Mouse (Mus musculus) heart, adult 2 months (tissue): ENCODE measurements around the gene Thsd4. TPM values are rescaled to one million over a fixed set of nuclear protein-coding genes. Genes with fewer than 3 reads are reported as not detected.
"Not testable (repeated sequence)": the region's sequence is repeated elsewhere in the genome, so short reads cannot be mapped to it uniquely, and the experiment has no call there.

Source experiments
- DNase-seq, 2 experiments: peaks; one replicate each; pipeline ENCODE4 v3.0.0; 2021
- H3K27ac ChIP-seq: fragments of 200-600 bp; 2 replicates; pipeline ENCODE4 v1.8.1; 2022
- H3K27me3 ChIP-seq: fragments of 200-500 bp; 2 replicates; pipeline ENCODE4 v1.6.1; 2012; ENCODE audit warnings: mild to moderate bottlenecking, low read length, inconsistent platforms, mixed read lengths; ENCODE audit not compliant: control insufficient read depth, insufficient read depth
- H3K36me3 ChIP-seq: fragments of 200-500 bp; 2 replicates; pipeline ENCODE4 v1.6.1; 2012; ENCODE audit warnings: low read length, inconsistent platforms; ENCODE audit not compliant: control insufficient read depth, insufficient read depth
- H3K4me1 ChIP-seq: fragments of 200-500 bp; 2 replicates; pipeline ENCODE4 v1.6.1; 2011; ENCODE audit warnings: low read length; ENCODE audit not compliant: control insufficient read depth, insufficient read depth
- H3K4me3 ChIP-seq: fragments of 200-600 bp; 2 replicates; pipeline ENCODE4 v1.8.1; 2022
- H3K79me2 ChIP-seq: fragments of 200-500 bp; replicated peaks from 2 replicates; pipeline ENCODE4 v1.6.1; 2012; ENCODE audit warnings: mild to moderate bottlenecking, inconsistent platforms, low read length, moderate library complexity, mixed read lengths; ENCODE audit not compliant: control insufficient read depth, insufficient read depth
- H3K9ac ChIP-seq: fragments of 200-500 bp; 2 replicates; pipeline ENCODE4 v1.6.1; 2012; ENCODE audit warnings: low read depth, mild to moderate bottlenecking, control low read depth, inconsistent platforms, low read length, mixed read lengths
- CTCF ChIP-seq: fragments of 200-600 bp; IDR thresholded peaks from 2 replicates; pipeline ENCODE4 v1.8.1; 2022; ENCODE audit warnings: antibody characterized with exemption, mild to moderate bottlenecking, moderate library complexity
- EP300 ChIP-seq: fragments of 200-500 bp; IDR thresholded peaks from 2 replicates; pipeline ENCODE4 v1.6.1; 2011; ENCODE audit warnings: low read depth, low read length, control low read depth; ENCODE audit not compliant: insufficient read depth
- POLR2A ChIP-seq: fragments of 200-500 bp; IDR thresholded peaks from 2 replicates; pipeline ENCODE4 v1.6.1; 2011; ENCODE audit warnings: mild to moderate bottlenecking, low read depth, low read length, control low read depth; ENCODE audit not compliant: insufficient read depth
- WGBS: fragments of 180-500 bp; shearing (Covaris S2); methylation state at CpG from one replicate; pipeline ENCODE4 v1.1.7; 2018; 5-methylcytosine and 5-hydroxymethylcytosine counted together
- intact Hi-C: fragments of 180-260 bp; cut with DNase I; formaldehyde crosslinking; loops from one replicate; pipeline ENCODE4 v1.15.1; 2025
- polyA plus RNA-seq: library from polyadenylated mRNA; depleted of rRNA; stranded (reverse); fragments of >200 nt; gene quantifications from 2 replicates; pipeline ENCODE4 v1.2.3, GENCODE M21; 2012
- total RNA-seq, 2 experiments: library from RNA; stranded (reverse); gene quantifications; 2 replicates each; pipeline ENCODE4 v1.2.3; 2021

The Thsd4 gene
- total and polyA plus RNA-seq, 3 experiments, result 3.5 to 5.2 (median 4.3) TPM

DNA sequence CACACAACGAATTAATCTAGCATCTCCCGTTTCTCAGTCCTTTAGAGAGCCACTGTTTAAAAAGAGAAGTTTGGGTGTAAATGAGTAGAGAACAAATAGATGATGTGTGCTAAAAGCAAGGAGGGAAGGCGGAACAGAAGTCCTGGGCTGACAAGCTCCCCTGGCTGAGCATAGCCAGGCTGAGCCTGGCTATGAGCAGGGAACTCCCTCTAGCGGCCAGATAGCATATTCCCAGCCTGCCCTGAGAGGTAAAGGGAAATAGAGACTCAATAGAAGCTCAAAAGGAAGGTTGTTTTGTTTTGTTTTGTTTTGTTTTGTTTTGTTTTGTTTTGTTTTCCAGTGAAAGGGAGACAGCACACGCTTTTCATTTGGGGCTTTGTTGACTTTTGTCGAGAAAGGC is 552.5 kb downstream of the Thsd4 start:
- H3K4me1 ChIP-seq, result no peaks in the 10 kb centered on the region
- intact Hi-C loops, result loop anchor here (2.0 to 5.0 kb wide), 2 partner anchors 247 to 268 kb away; no protein-coding TSS in a partner anchor
- no peak overlapping the region for H3K4me3 ChIP-seq
- H3K27ac ChIP-seq, result no peak overlapping the region
- H3K36me3 ChIP-seq, result no peaks in the 10 kb centered on the region
- no peaks in the 10 kb centered on the region for H3K27me3 ChIP-seq
- TF ChIP-seq CTCF (peak; percentile 88), POLR2A (no peak)
- H3K9ac ChIP-seq, result no peak overlapping the region
- WGBS, result 23% methylated on average over 6 of the region's 6 CpGs
- H3K79me2 ChIP-seq, result no peaks in the 10 kb centered on the region
- peak; percentile 30 to 36 for DNase-seq

DNA sequence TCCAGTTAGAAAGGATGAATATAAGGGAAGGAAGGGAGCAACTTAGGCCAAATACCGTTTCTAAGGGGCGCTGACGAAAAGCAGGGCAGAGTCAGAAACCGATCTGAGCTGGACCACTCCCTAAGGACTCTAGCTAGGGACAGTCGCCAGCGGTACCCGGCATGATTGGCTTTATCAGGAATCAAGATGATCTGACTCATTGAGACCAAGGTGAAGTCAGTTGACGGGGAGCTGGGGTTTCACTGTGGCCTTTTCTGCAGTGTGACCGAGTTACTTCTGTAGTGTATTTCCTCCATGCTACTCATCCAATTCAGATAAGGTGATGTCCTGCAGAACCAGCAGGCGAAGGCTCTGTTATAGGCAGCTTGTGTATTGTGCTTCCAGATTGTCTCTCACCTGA is 556.8 kb downstream of the Thsd4 start:
- Histone ChIP-seq H3K4me1 (no peaks in the 10 kb centered on the region), H3K9ac (no peak overlapping the region), H3K27ac (no peak overlapping the region), H3K27me3 (no peaks in the 10 kb centered on the region), H3K4me3 (no peak overlapping the region), H3K79me2 (no peaks in the 10 kb centered on the region), H3K36me3 (no peaks in the 10 kb centered on the region)
- TF ChIP-seq CTCF, result no peak
- no peak for TF ChIP-seq EP300
- TF ChIP-seq POLR2A, result no peak
- no peak for DNase-seq
- intact Hi-C loops, result loop anchor here (5.0 kb wide), 1 partner anchor 272 kb away; no protein-coding TSS in a partner anchor
- 53% methylated on average over 10 of the region's 10 CpGs for WGBS

DNA sequence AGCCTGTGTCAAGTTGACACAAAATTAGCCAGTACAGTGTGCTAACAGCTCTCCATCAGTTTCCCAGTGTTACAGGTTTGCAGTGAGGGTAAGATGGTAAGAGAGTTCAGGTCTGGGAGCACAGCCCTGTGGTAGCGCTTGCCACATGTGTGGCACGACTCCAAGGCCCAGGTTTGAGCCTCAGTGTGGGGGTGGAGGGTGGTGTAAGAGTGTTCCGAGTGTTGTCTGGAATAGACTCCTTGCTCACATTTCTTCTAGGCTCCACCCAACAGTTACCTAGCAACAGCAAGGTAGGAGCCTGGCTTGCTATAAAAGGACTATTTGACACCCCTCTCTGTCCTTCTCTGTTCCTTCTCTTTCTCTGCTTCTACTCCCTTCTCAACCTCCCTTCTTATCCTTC is 557.5 kb downstream of the Thsd4 start:
- Histone ChIP-seq H3K4me1 (no peaks in the 10 kb centered on the region), H3K79me2 (no peaks in the 10 kb centered on the region), H3K4me3 (no peak overlapping the region), H3K9ac (no peak overlapping the region), H3K36me3 (no peaks in the 10 kb centered on the region), H3K27me3 (no peaks in the 10 kb centered on the region), H3K27ac (no peak overlapping the region)
- DNase-seq, result no peak
- 68% methylated on average over 3 of the region's 3 CpGs for WGBS
- intact Hi-C loops, result no loop called here
- TF ChIP-seq EP300 (no peak), POLR2A (no peak), CTCF (no peak)

DNA sequence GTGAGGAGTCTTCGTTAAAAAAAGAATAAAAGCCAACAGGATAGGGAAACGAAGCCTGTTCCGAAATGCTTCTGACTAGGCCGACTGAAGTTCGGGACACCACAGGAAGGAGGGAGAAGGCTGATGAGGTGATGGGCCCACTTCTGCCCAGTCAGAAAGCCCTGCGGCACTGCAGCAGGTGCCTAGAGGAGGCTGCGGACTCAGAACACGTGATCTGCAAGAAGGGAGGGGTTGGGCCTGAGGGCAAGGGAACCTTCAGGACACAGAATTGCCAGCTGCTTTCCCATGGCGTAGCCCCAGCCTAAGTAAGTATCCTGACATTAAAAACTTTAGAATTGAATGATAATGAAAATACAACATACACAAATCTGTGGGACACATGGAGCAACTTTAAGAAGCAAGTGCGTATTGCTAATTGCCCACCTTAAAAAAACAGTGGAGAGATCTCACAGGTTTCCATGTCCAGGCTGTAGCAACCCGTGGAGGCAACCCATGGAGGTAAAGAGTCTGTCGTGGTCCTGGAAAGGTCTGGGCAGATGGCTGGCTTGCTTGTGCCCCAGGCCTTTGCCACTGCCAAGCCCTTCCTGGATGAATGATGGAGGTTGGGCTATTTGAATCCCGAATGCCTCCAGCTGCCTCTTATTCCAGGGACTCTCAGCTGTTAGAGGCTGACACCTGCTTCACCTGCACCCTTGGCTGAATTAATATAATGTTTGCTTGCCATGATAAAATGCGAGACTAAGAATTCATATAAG is 560.5 kb downstream of the Thsd4 start:
- Histone ChIP-seq H3K79me2 (no peaks in the 10 kb centered on the region), H3K9ac (no peak overlapping the region), H3K27me3 (no peaks in the 10 kb centered on the region), H3K36me3 (no peaks in the 10 kb centered on the region), H3K27ac (no peak overlapping the region), H3K4me3 (no peak overlapping the region), H3K4me1 (no peaks in the 10 kb centered on the region)
- TF ChIP-seq EP300, result no peak
- TF ChIP-seq CTCF, result no peak
- TF ChIP-seq POLR2A, result no peak
- DNase-seq, result no peak
- 70% methylated on average over 14 of the region's 14 CpGs for WGBS
- intact Hi-C loops, result no loop called here

DNA sequence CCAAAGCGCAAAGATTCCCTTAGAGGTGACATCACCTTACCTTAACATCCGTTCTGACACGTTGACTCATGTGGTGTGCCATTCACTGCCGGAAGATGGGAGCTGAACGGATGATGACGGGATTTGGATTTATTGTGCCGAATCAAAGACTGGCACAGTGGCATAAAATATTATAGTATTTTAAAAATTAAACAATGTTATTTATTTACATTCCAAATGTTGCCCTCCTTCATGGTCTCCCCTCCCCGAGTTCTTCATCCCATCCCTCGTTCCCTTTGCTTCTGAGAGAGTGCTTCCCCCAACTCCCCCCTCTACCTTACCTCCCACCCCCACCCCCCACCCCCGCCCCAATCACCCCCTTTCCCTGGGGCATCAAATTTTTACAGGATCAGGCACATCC is 561.3 kb downstream of the Thsd4 start, which contains the start of gene Nr2e3:
Gene Nr2e3, minus strand, starts transcription at position 101 of the 400 bp plus-strand sequence.
- no peak within 1 kb of the TSS for H3K9ac ChIP-seq
- intact Hi-C loops, result no loop called here
- no peak for DNase-seq
- no peaks in the 10 kb centered on the region for H3K79me2 ChIP-seq
- no peaks in the 10 kb centered on the region for H3K4me1 ChIP-seq
- H3K27ac ChIP-seq, result no peak within 1 kb of the TSS
- H3K27me3 ChIP-seq, result no peaks in the 10 kb centered on the region
- H3K36me3 ChIP-seq, result no peaks in the 10 kb centered on the region
- H3K4me3 ChIP-seq, result no peak within 1 kb of the TSS
- no peak for TF ChIP-seq POLR2A
- no peak for TF ChIP-seq EP300
- WGBS, result 84% methylated on average over 10 of the region's 10 CpGs

DNA sequence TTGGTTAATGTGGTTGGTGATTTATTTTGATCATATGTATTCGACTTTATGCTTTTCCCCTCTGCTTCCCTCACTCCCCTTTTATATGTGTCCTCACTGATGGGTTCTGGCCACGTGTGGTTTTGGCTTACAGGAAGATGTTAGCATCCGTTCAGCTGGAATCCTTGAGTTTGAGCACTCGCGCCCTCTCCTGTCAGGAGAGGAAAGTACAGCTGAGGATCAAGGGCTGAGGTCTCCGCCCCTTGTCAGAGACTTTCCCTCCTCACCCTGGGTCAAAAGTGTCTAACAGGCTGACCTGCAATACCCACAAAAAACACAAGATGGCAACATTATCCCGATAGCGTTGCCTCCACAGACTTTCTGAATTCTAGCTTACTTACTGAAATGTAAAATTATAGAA is 562.6 kb downstream of the Thsd4 start:
- Histone ChIP-seq H3K27me3 (no peaks in the 10 kb centered on the region), H3K9ac (no peak overlapping the region), H3K79me2 (no peaks in the 10 kb centered on the region), H3K27ac (no peak overlapping the region), H3K36me3 (no peaks in the 10 kb centered on the region), H3K4me3 (no peak overlapping the region), H3K4me1 (no peaks in the 10 kb centered on the region)
- TF ChIP-seq EP300, result 0 out of 2 replicates have a peak, but pooled peaks have one; percentile 55
- peak; percentile 95 for TF ChIP-seq CTCF
- TF ChIP-seq POLR2A, result no peak
- intact Hi-C loops, result no loop called here
- DNase-seq, result peak; percentile 74 to 78
- WGBS, result under 1% methylated on average over 8 of the region's 8 CpGs

DNA sequence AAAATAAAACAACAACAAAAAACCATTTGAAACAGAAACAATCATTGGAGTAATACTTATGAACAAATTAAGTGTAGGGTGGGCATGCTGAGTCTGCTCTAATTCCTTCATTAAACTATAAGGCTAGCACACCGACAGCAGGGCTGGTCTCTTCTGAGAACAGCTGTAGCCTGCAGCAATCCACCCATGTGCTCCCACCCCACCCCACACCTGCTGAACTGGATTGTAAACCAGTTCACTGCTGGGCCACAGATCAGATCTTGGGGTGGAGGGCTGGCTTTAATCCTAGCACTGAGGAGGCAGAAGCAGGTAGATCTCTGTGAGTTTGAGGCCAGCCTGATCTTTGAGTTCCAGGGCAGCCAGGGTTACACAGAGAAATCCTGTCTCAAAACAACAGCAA is 563.7 kb downstream of the Thsd4 start:
- H3K27ac ChIP-seq, H3K79me2 ChIP-seq, H3K36me3 ChIP-seq, intact Hi-C loops, DNase-seq, H3K9ac ChIP-seq, H3K4me3 ChIP-seq, H3K27me3 ChIP-seq, H3K4me1 ChIP-seq: not testable (repeated sequence)
- WGBS, result 86% methylated on average over 1 of the region's 1 CpGs
